Mouse (Mus musculus) CH12.LX (cell line): ENCODE measurements around the gene Morc3.

Experiments used
- CTCF ChIP-seq, 2 experiments: IDR thresholded peaks in 1 of 2; conservative IDR thresholded peaks in 1 of 2; 2 replicates each; pipeline ENCODE4 v1.5.1; 2011 to 2012; ENCODE audit warnings: low read depth in 2 of 2, low read length in 2 of 2, improper control_type of control experiment in 1 of 2, inconsistent platforms in 1 of 2, mild to moderate bottlenecking in 1 of 2, moderate library complexity in 1 of 2
- ETS1 ChIP-seq: conservative IDR thresholded peaks from 2 replicates; pipeline ENCODE4 v1.6.1; 2012; ENCODE audit warnings: low read depth, mild to moderate bottlenecking, inconsistent platforms, low read length, improper control_type of control experiment, moderate library complexity
- NELFE ChIP-seq: IDR thresholded peaks from 2 replicates; pipeline ENCODE4 v1.6.1; 2011; ENCODE audit warnings: low read depth, low read length, improper control_type of control experiment
- POLR2A ChIP-seq: IDR thresholded peaks from 2 replicates; pipeline ENCODE4 v1.6.1; 2011; ENCODE audit warnings: low read depth, mild to moderate bottlenecking, improper control_type of control experiment, low read length
- USF2 ChIP-seq: conservative IDR thresholded peaks from 2 replicates; pipeline ENCODE4 v1.6.1; 2011; ENCODE audit warnings: low read depth, low read length, improper control_type of control experiment

GRCm38 (mm10) chr16:93884086-93884721 lies 52.3 kb downstream of the Morc3 start:
- TF ChIP-seq USF2: 0 out of 2 replicates have a peak, but pooled peaks have one; percentile 37
- no peak for TF ChIP-seq ETS1
- no peak for TF ChIP-seq POLR2A
- TF ChIP-seq NELFE: no peak
- TF ChIP-seq CTCF (conservative IDR thresholded peaks at IDR 0.05 in 1 of 2, IDR thresholded peaks at IDR 0.05 in 1 of 2; ENCODE audit: low read depth in 2 of 2, low read length in 2 of 2): no peak
